Mouse (Mus musculus): ENCODE measurements around the gene Pigl. TPM values are rescaled to one million over a fixed set of nuclear protein-coding genes. Genes with fewer than 3 reads are reported as not detected.

Pigl gene
- polyA plus RNA-seq, 1 experiment from 2014 or later, result 15.4 TPM

- no peaks in the 10 kb centered on the region for H3K9me3 ChIP-seq
- DNase-seq (ENCODE audit: low spot score), result no peak
- no peak overlapping the region for H3K27ac ChIP-seq
- H3K4me3 ChIP-seq, result no peak overlapping the region
- H3K36me3 ChIP-seq, result peaks cover 26% of the 10 kb centered on the region
- peaks cover 26% of the 10 kb centered on the region for H3K4me1 ChIP-seq
- H3K27me3 ChIP-seq (ENCODE audit: insufficient read depth, poor library complexity, severe bottlenecking), result no peaks in the 10 kb centered on the region
These were observed 97.7 kb downstream of the Pigl start for GRCm38 (mm10) chr11:62555896-62556412.

- 65% methylated on average over 5 of the region's 5 CpGs for WGBS
- no peaks in the 10 kb centered on the region for H3K9me3 ChIP-seq
- no peak overlapping the region for H3K4me3 ChIP-seq
- H3K4me1 ChIP-seq, result peaks cover 26% of the 10 kb centered on the region
- H3K27me3 ChIP-seq (ENCODE audit: insufficient read depth, poor library complexity, severe bottlenecking), result 0 out of 2 replicates have a peak, but pooled peaks cover 7% of the 10 kb centered on the region
- no peak overlapping the region for H3K27ac ChIP-seq
- no peak for DNase-seq (ENCODE audit: low spot score)
- peaks cover 26% of the 10 kb centered on the region for H3K36me3 ChIP-seq
These were observed 98.9 kb downstream of the Pigl start for GRCm38 (mm10) chr11:62557205-62557604.

GRCm38 (mm10) chr11:62558152-62558551, 99.9 kb downstream of the Pigl start:
- H3K27me3 ChIP-seq (ENCODE audit: insufficient read depth, poor library complexity, severe bottlenecking), result 0 out of 2 replicates have a peak, but pooled peaks cover 7% of the 10 kb centered on the region
- H3K9me3 ChIP-seq, result no peaks in the 10 kb centered on the region
- H3K4me1 ChIP-seq, result peaks cover 26% of the 10 kb centered on the region
- H3K36me3 ChIP-seq, result peaks cover 24% of the 10 kb centered on the region
- H3K27ac ChIP-seq, result no peak overlapping the region
- 60% methylated on average over 2 of the region's 2 CpGs for WGBS
- H3K4me3 ChIP-seq, result no peak overlapping the region
- DNase-seq (ENCODE audit: low spot score), result no peak

- DNase-seq (ENCODE audit: low spot score), result no peak
- WGBS, result 54% methylated on average over 6 of the region's 6 CpGs
- H3K4me3 ChIP-seq, result no peak overlapping the region
- H3K27ac ChIP-seq, result no peak overlapping the region
- peaks cover 14% of the 10 kb centered on the region; the same call in 1 of the 2 replicates for H3K36me3 ChIP-seq
- peaks cover 17% of the 10 kb centered on the region for H3K4me1 ChIP-seq
- 0 out of 2 replicates have a peak, but pooled peaks cover 7% of the 10 kb centered on the region for H3K27me3 ChIP-seq (ENCODE audit: insufficient read depth, poor library complexity, severe bottlenecking)
- H3K9me3 ChIP-seq, result no peaks in the 10 kb centered on the region
These were observed 100.8 kb downstream of the Pigl start for GRCm38 (mm10) chr11:62558961-62559646.

- Histone ChIP-seq H3K9me3 (no peaks in the 10 kb centered on the region), H3K27ac (peak overlapping the region; percentile 62; the same call in 1 of the 2 replicates), H3K36me3 (0 out of 2 replicates have a peak, but pooled peaks cover under 1% of the 10 kb centered on the region), H3K4me3 (peak overlapping the region; percentile 56), H3K4me1 (peaks cover 8% of the 10 kb centered on the region), H3K27me3 (ENCODE audit: insufficient read depth, poor library complexity, severe bottlenecking) (0 out of 2 replicates have a peak, but pooled peaks cover 7% of the 10 kb centered on the region)
- no peak for DNase-seq (ENCODE audit: low spot score)
- 24% methylated on average over 43 of the region's 43 CpGs for WGBS
These were observed 102.3 kb downstream of the Pigl start for GRCm38 (mm10) chr11:62560463-62561016.

- Histone ChIP-seq H3K36me3 (no peaks in the 10 kb centered on the region), H3K4me3 (no peak overlapping the region), H3K27me3 (ENCODE audit: insufficient read depth, poor library complexity, severe bottlenecking) (0 out of 2 replicates have a peak, but pooled peaks cover 7% of the 10 kb centered on the region), H3K4me1 (peaks cover 17% of the 10 kb centered on the region), H3K27ac (no peak overlapping the region), H3K9me3 (no peaks in the 10 kb centered on the region)
- 85% methylated on average over 2 of the region's 2 CpGs for WGBS
- no peak for DNase-seq (ENCODE audit: low spot score)
These were observed 105.3 kb downstream of the Pigl start for GRCm38 (mm10) chr11:62563590-62563989.

Other genes with a start within 250 kb of the Pigl start
- gene Adora2b, start 209.5 kb upstream of the Pigl start, polyA plus RNA-seq (2016; fragmentation: Nextera tagmentation; extraction: Ambion mirVana), result 0.79 and 1.7 TPM in 2 replicates
- 19.2 and 19.6 TPM in 2 replicates for gene Zswim7, start 177.1 kb upstream of the Pigl start, polyA plus RNA-seq (2016; fragmentation: Nextera tagmentation; extraction: Ambion mirVana)
- gene Ttc19, start 177.0 kb upstream of the Pigl start, polyA plus RNA-seq (2016; fragmentation: Nextera tagmentation; extraction: Ambion mirVana), result 16.6 and 20.3 TPM in 2 replicates
- gene Ncor1, start 81 bp downstream of the Pigl start, polyA plus RNA-seq (2016; fragmentation: Nextera tagmentation; extraction: Ambion mirVana), result 114 and 134 TPM in 2 replicates
- 11.6 and 15.0 TPM in 2 replicates for gene Cenpv, start 80.8 kb downstream of the Pigl start, polyA plus RNA-seq (2016; fragmentation: Nextera tagmentation; extraction: Ambion mirVana)
- gene Ubb, start 92.7 kb downstream of the Pigl start, polyA plus RNA-seq (2016; fragmentation: Nextera tagmentation; extraction: Ambion mirVana), result 2,741 and 3,131 TPM in 2 replicates
- gene Trpv2, start 116.0 kb downstream of the Pigl start, polyA plus RNA-seq (2016; fragmentation: Nextera tagmentation; extraction: Ambion mirVana), result 4.2 and 5.9 TPM in 2 replicates
- 14.9 and 17.2 TPM in 2 replicates for gene Lrrc75a, start 190.1 kb downstream of the Pigl start, polyA plus RNA-seq (2016; fragmentation: Nextera tagmentation; extraction: Ambion mirVana)
- gene Mmgt2, start 190.2 kb downstream of the Pigl start, polyA plus RNA-seq (2016; fragmentation: Nextera tagmentation; extraction: Ambion mirVana), result 40.5 and 49.6 TPM in 2 replicates

All from heart, embryonic 10.5 days (tissue).